Mouse (Mus musculus) lung, embryonic 16.5 days (tissue): ENCODE results near the gene Trmt61a. TPM values are rescaled to one million over a fixed set of nuclear protein-coding genes. Genes with fewer than 3 reads are reported as not detected.

Experiments
- ATAC-seq: fragments of 200-750 bp; cut with Nextera tagmentation; 2 replicates; pipeline ENCODE4 v1.8.0; 2017; ENCODE audit warnings: low read depth, mild to moderate bottlenecking, moderate library complexity
- H3K27ac ChIP-seq: fragments of 300-500 bp; sonication (generic); 2 replicates; pipeline ENCODE4 v1.5.1; 2014; ENCODE audit warnings: mild to moderate bottlenecking, control low read depth, low read length
- H3K27me3 ChIP-seq: fragments of 300-500 bp; sonication (generic); 2 replicates; pipeline ENCODE4 v1.6.1; 2014; ENCODE audit warnings: low read depth, low read length, mixed read lengths; ENCODE audit not compliant: control insufficient read depth, insufficient read depth
- H3K36me3 ChIP-seq: fragments of 300-500 bp; sonication (generic); 2 replicates; pipeline ENCODE4 v1.6.1; 2014; ENCODE audit warnings: low read length; ENCODE audit not compliant: control insufficient read depth, insufficient read depth
- H3K4me1 ChIP-seq: fragments of 300-500 bp; sonication (generic); replicated peaks from 2 replicates; pipeline ENCODE4 v1.6.1; 2014; ENCODE audit warnings: low read length, mixed read lengths; ENCODE audit not compliant: control insufficient read depth, insufficient read depth
- H3K4me2 ChIP-seq: fragments of 300-500 bp; sonication (generic); 2 replicates; pipeline ENCODE4 v1.6.1; 2014; ENCODE audit warnings: low read depth, low read length, control low read depth
- H3K4me3 ChIP-seq: fragments of 300-500 bp; sonication (generic); 2 replicates; pipeline ENCODE4 v1.5.1; 2014; ENCODE audit warnings: mild to moderate bottlenecking, low read length, control low read depth
- H3K9ac ChIP-seq: fragments of 300-500 bp; sonication (generic); 2 replicates; pipeline ENCODE4 v1.6.1; 2014; ENCODE audit warnings: low read length, control low read depth
- H3K9me3 ChIP-seq: fragments of 300-500 bp; sonication (generic); 2 replicates; pipeline ENCODE4 v1.6.1; 2016; ENCODE audit warnings: low read length; ENCODE audit not compliant: control insufficient read depth
- WGBS: fragments of 180-500 bp; shearing (Covaris S2); extraction: QIAGEN DNeasy Blood & Tissue Kit; methylation state at CpG from one replicate; pipeline ENCODE4 v1.1.7; 2014; 5-methylcytosine and 5-hydroxymethylcytosine counted together
- polyA plus RNA-seq: library from polyadenylated mRNA; unstranded; fragments of >200 nt; fragmentation: Nextera tagmentation; extraction: Ambion mirVana; gene quantifications from 2 replicates; pipeline ENCODE4 v1.2.1, GENCODE M21; 2015

The Trmt61a gene
- polyA plus RNA-seq, 1 experiment from 2014 or later, result 7.0 TPM

DNA sequence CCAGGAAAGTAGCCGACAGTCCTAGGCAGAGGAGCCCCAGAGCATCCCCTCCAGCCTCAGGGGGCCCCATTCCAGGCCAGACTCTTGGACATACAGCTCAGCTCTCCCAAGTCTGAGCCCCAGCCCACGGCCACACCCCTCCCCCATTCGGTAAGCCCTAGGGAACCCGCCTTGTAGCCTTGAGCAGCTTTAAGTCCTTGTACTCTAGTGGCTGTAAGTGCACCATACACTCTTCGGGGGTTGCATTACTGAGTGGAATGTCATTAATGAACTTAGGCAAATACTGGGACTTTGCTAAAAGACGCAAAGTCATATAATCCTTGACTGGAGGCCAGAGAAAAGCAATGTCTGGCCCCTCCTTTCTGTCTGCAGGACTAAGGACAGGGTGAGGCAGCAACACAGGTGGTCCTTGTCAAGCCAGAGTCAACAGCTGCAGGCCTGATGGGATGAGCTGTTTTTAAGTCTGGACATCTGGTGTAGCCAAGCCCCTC lies 13.7 kb upstream of the Trmt61a start:
- H3K9me3 ChIP-seq, result no peaks in the 10 kb centered on the region
- H3K27me3 ChIP-seq, result no peaks in the 10 kb centered on the region
- no peak overlapping the region for H3K9ac ChIP-seq
- ATAC-seq, result peak; percentile 86
- H3K36me3 ChIP-seq, result peaks cover under 1% of the 10 kb centered on the region; the same call in 1 of the 2 replicates
- H3K4me1 ChIP-seq, result peaks cover 34% of the 10 kb centered on the region
- no peak overlapping the region for H3K4me3 ChIP-seq
- H3K4me2 ChIP-seq, result peak overlapping the region; percentile 25
- WGBS, result 14% methylated on average over 6 of the region's 6 CpGs
- H3K27ac ChIP-seq, result peak overlapping the region; percentile 95

- Histone ChIP-seq H3K4me2 (no peak overlapping the region), H3K9ac (no peak overlapping the region), H3K9me3 (no peaks in the 10 kb centered on the region), H3K4me1 (peaks cover 42% of the 10 kb centered on the region), H3K27me3 (peaks cover 4% of the 10 kb centered on the region; the same call in 1 of the 2 replicates), H3K27ac (peak overlapping the region; percentile 95), H3K4me3 (no peak overlapping the region), H3K36me3 (no peaks in the 10 kb centered on the region)
- no peak for ATAC-seq
- 71% methylated on average over 13 of the region's 13 CpGs for WGBS
Measured at GRCm38 (mm10) chr12:111665041-111665880, 12.6 kb upstream of the Trmt61a start.

DNA sequence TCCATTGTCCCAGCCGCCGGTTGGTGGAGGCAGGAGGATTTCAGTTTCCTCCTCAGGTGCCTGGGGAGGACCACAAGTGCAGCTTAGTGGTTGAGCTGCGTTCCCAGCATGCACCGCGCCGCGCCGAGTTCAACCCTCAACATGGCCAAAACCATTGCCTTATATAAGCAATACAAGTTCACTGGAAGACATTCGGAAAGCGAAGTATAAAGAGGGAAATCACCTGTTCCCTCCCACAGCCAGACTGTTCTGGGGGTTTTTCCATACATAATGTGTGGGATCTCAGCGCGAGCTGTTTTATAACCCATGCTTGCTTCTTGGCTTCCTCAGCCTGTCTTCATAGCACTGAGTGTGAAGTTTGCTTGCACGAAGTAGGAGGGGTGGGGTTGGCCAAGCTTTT lies 11.5 kb upstream of the Trmt61a start:
- no peak for ATAC-seq
- WGBS, result 76% methylated on average over 13 of the region's 13 CpGs
- H3K4me2 ChIP-seq, result no peak overlapping the region
- peaks cover 12% of the 10 kb centered on the region; the same call in 1 of the 2 replicates for H3K27me3 ChIP-seq
- no peak overlapping the region for H3K9ac ChIP-seq
- no peaks in the 10 kb centered on the region for H3K9me3 ChIP-seq
- no peak overlapping the region for H3K27ac ChIP-seq
- H3K36me3 ChIP-seq, result no peaks in the 10 kb centered on the region
- H3K4me1 ChIP-seq, result peaks cover 53% of the 10 kb centered on the region
- no peak overlapping the region for H3K4me3 ChIP-seq

DNA sequence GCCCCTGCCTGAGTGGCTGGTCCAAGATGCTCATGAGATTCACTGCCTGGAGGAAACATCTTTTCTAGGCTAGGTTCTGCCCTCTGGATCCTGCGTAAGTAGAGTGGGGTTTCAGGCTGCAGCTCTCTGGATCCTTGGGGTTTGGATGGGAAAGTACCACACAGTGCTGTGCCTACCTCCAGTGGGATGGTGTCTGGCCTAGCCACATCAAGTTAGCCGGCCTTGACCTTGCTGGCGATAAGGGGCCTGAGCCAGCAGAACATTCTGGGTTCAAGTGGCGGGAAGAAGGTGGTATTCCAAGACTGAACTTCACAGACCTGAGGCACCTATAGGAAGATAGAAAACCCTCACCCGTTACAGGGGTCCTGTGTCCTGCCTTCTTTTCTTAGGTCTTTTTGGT lies 10.5 kb upstream of the Trmt61a start:
- Histone ChIP-seq H3K4me2 (no peak overlapping the region), H3K9me3 (no peaks in the 10 kb centered on the region), H3K36me3 (no peaks in the 10 kb centered on the region), H3K4me3 (no peak overlapping the region), H3K27me3 (peaks cover 18% of the 10 kb centered on the region), H3K27ac (no peak overlapping the region), H3K4me1 (peaks cover 63% of the 10 kb centered on the region), H3K9ac (no peak overlapping the region)
- no peak for ATAC-seq
- 82% methylated on average over 5 of the region's 5 CpGs for WGBS

- H3K9me3 ChIP-seq, result no peaks in the 10 kb centered on the region
- H3K4me2 ChIP-seq, result peak overlapping the region; percentile 55
- H3K27ac ChIP-seq, result peak overlapping the region; percentile 91
- WGBS, result 2% methylated on average over 8 of the region's 8 CpGs
- no peaks in the 10 kb centered on the region for H3K36me3 ChIP-seq
- H3K9ac ChIP-seq, result peak overlapping the region; percentile 66
- H3K4me3 ChIP-seq, result peak overlapping the region; percentile 33
- peaks cover 29% of the 10 kb centered on the region for H3K27me3 ChIP-seq
- peak; percentile 57 for ATAC-seq
- H3K4me1 ChIP-seq, result peaks cover 64% of the 10 kb centered on the region
Measured at GRCm38 (mm10) chr12:111668457-111668912, 9.4 kb upstream of the Trmt61a start.

GRCm38 (mm10) chr12:111669000-111669788 lies 8.7 kb upstream of the Trmt61a start:
- Histone ChIP-seq H3K9ac (peak overlapping the region; percentile 66), H3K27me3 (peaks cover 36% of the 10 kb centered on the region), H3K4me3 (no peak overlapping the region; the same call in 1 of the 2 replicates), H3K36me3 (no peaks in the 10 kb centered on the region), H3K9me3 (no peaks in the 10 kb centered on the region), H3K4me1 (peaks cover 57% of the 10 kb centered on the region), H3K4me2 (peak overlapping the region; percentile 55), H3K27ac (peak overlapping the region; percentile 91)
- 54% methylated on average over 23 of the region's 23 CpGs for WGBS
- peak; percentile 7; the same call in 1 of the 2 replicates for ATAC-seq

DNA sequence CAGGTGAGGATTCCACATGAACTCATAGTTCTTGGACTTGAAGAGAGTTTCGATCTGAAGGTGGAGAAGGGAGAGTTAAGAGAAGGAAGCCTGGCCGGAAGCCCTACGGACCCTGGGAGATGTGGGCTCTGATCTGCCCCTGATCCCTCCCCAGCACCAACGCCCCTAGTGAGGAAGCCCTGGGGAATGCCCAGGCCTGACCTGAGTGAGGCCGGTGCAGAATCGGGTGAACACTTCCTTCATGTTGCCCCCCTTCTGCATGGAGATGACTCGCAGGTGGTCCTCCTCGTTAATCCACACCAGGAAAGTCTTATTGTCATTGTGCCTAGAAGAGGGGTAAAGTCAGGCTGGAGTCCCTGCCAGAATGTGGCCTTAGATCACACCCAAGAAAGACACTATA lies 7.9 kb upstream of the Trmt61a start:
- WGBS, result 58% methylated on average over 8 of the region's 8 CpGs
- Histone ChIP-seq H3K9ac (no peak overlapping the region; the same call in 1 of the 2 replicates), H3K27me3 (peaks cover 36% of the 10 kb centered on the region), H3K36me3 (no peaks in the 10 kb centered on the region), H3K27ac (no peak overlapping the region), H3K4me3 (peak overlapping the region; percentile 58; the same call in 1 of the 2 replicates), H3K9me3 (no peaks in the 10 kb centered on the region), H3K4me1 (peaks cover 49% of the 10 kb centered on the region), H3K4me2 (peak overlapping the region; percentile 86; the same call in 1 of the 2 replicates)
- no peak for ATAC-seq

GRCm38 (mm10) chr12:111670371-111670971 lies 7.4 kb upstream of the Trmt61a start:
- H3K36me3 ChIP-seq, result no peaks in the 10 kb centered on the region
- ATAC-seq, result no peak
- no peaks in the 10 kb centered on the region for H3K9me3 ChIP-seq
- H3K9ac ChIP-seq, result peak overlapping the region; percentile 65
- 16% methylated on average over 28 of the region's 29 CpGs for WGBS
- H3K27me3 ChIP-seq, result peaks cover 36% of the 10 kb centered on the region
- H3K4me3 ChIP-seq, result peak overlapping the region; percentile 58
- H3K4me1 ChIP-seq, result peaks cover 44% of the 10 kb centered on the region
- no peak overlapping the region for H3K27ac ChIP-seq
- H3K4me2 ChIP-seq, result peak overlapping the region; percentile 86
